Mouse (Mus musculus): ENCODE measurements around the gene Fam168b.

Fam168b gene

DNA sequence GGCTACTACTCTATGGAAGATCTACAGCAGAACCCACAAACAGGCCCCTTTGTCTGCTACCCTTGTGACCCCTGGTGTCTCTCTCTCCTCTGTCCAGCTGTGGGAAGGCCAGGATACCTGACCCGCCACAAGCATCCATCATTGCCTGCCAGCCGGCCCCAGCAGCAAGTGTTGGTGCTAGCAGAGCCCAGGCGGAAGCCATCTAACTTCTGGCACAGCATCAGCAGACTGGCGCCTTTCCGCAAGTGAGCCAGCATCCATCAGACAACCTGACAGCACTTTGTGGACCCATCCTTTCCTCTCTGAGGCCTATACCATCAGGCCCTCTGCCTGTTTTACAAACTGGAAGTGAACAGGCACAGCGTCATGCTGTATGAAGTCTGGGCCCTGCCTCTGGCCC is 31.3 kb downstream of the Fam168b start:
- DNase-seq, result no peak

DNA sequence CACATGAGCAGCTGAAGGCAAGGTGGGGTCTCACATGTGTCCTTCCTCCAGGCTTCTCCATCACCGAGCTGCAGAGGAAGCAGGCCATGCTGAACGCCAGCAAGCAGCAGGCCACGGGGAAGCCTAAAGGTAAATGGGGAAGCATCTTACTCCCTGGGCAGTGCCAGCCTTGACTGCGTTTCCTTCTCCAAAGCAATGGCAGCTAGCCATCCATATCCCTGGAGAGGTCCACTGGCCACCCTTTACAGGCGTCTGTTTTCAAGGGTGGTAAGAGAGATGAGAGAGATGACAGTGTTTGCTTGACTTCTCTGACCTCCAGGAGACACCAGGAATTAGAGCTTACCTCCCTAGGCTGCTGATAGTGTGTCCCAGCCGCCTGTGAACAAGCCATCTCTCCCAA is 31.8 kb downstream of the Fam168b start:
- DNase-seq, result no peak

DNA sequence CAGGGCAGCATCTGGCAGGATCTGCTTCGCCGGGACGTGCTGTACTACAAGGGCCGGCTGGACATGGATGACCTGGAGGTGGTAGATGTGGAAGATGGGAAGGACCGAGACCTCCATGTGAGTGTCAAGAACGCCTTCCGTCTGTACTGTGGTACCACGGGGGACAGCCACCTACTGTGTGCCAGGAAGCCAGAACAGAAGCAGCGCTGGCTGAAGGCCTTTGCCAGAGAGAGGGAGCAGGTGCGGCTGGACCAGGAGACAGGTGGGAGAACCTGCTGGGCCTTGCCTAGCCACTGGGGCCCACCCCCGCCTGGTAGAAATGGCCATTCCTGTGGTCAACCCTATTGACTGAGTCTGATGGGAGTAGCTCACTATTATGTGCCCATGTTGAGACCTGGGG is 32.6 kb downstream of the Fam168b start:
- no peak for DNase-seq

DNA sequence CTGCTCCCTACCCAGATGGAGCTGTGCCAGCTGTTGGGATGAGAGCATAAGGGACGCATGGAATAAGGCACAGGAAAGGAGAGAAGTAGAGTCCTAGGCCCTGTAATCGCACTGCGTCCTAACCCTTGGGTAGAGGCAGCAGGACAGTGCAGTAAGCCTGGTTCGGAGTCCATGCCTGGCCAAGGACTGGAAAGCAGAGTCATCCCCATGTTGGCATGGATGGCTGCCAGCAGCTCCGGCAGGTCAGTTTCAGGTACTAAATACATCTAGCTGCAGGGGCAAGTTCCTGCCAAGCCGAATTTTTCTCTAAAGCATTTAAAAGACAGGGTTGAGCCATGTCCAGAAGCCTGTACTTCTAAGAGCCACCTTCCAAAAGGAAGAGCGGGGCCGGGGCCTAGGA is 34.4 kb downstream of the Fam168b start:
- peak; percentile 38 for DNase-seq

DNA sequence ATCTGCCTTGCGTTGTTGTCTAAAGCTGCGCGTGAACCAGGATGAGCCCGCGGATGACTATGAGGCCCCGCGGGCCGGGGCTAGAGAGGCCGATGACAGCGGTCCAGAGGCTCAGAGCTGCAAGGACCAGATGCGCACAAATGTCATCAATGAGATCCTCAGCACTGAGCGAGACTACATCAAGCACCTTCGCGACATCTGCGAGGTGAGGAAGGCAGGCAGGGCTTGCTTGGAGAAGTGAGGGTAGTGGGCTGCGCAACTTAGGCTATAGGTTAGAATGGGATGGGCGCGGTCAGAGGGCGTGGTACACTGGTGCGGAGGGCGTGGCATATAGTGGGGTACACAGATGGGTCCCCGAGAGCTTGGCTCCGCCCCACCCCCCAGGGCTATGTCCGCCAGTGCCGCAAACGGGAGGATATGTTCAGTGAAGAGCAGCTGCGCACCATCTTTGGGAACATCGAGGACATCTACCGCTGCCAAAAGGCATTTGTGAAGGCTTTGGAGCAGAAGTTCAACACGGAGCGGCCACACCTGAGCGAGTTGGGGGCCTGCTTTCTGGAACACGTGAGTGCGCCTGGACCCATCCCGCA is 36.8 kb downstream of the Fam168b start:
- no peak for DNase-seq

DNA sequence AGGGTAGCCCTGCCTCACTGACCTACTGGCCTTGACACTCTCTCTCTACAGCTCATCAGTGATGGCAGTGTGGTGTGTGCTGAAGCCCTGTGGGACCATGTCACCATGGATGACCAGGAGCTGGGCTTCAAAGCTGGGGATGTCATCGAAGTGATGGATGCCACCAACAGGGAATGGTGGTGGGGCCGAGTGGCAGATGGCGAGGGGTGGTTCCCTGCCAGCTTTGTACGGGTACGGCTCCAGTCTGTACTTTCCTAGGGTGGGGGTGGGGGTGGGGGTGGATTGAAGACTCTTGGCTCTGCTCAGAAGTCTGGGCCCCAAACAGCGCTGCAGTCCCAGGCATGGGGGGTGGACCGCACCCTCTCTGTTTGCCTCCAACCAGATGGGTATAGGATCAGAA is 38.0 kb downstream of the Fam168b start:
- DNase-seq, result no peak

DNA sequence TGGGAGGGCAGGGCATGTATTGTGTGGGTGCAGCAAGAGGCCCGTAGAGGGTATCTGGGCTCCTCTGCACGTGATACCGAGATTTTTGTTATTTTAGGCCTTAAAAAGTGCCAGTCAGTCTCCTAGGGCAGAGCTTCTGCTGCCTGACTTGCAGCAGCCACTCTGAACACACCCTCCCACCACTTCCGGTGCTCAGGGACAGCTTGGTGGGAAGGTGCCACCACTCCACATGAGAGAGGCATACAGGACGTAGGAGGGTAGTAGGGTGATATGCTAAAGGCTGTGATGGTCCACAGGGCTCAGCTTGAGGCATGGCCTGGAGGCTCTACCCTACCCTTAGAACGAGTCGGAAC is 40.6 kb downstream of the Fam168b start:
- DNase-seq, result no peak

DNA sequence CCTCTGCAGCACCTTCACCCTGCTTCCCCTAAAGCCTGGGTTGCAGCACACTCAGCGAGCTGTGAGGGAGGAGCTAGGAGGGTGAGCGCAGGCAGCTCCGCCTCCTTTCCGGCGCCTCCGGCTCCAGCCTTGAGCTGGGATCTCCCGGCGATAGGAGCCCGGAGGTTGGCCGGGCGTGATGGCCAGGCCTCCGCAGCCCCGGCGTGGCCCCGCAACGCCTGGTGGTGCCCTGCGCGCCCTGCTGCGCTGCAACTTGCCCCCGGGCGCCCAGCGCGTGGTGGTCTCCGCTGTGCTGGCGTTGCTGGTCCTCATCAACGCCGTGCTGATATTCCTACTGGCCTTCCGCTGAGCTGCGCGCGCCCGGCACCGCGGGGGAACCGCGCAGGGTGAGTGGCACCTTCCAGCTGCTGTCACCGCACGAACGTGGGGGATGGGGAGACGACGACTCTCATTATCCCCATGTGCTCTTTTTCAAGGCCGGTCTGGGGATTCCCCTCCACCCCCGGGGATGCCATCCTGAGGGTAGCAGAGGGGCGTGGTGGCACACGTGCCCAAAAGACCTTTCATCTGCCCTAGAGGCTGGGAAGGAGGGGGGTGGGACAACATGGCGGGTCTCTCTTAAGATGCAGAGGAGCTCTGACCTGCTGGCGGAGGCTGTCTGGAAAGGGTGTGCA is 41.1 kb downstream of the Fam168b start:
- DNase-seq, result peak; percentile 43

DNA sequence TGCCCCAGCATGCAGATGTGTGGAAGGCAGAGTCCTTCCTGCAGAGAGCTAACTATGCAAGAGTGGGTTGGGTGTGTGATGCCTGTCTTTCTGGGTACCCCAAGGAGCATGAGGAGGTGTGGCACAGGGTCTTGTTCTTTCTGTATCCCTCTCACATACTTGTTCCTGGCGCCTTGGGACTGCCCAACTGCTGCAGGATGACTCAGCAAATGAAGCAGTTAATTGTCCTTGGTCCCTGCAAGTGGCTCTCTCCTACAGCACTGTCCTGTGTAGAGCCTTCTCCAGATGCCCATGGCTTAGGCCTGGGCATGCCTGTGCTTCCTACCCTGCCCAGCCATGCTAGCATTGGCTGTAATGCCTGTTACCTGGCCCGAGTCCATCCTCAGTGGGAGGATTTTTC is 43.7 kb downstream of the Fam168b start:
- no peak for DNase-seq

DNA sequence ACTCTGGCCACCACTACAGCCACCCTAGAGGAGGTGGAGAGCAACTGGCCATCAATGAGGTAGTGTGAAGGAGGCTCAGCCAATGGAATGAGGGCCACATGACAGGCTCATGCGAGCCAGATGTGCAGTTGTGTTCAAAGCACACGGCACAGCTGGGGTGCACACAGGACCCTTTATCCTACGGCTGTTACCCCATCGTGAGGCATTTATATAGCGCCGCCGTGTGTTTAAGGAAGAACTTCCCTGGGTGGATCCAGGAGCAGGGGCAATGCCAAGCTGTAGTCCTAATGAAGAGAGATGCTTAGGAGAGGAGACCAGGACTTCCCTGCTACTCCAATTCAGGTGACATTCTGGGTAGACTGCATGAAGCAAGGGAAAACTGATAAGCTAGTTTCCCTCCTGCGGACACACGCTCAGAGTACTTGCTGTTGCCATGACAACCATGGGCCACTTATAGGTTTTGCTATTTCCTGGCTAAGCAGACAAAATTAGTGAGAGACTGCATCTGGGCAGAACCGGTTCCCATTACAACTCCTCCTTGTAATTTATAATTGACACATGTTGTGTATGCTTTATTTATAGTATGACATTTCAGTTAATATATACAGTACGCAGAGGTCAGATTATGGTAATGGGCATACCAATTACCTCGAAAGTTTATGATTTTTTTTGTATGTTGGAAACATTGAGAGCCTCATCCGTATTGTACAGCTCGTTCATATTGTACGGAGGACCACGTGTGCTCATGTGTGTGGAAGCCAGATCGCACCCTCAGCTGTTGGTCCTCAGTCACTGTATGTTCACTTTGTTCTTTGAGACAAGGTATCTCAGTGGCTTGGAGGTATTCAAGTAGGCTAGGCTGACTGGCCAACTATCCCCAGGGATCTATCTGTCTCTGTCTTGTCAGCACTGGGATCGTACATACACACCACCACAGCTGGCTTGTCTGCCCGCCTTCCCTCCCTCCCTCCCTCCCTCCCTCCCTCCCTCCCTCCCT is 49.3 kb downstream of the Fam168b start:
- DNase-seq, result no peak

DNA sequence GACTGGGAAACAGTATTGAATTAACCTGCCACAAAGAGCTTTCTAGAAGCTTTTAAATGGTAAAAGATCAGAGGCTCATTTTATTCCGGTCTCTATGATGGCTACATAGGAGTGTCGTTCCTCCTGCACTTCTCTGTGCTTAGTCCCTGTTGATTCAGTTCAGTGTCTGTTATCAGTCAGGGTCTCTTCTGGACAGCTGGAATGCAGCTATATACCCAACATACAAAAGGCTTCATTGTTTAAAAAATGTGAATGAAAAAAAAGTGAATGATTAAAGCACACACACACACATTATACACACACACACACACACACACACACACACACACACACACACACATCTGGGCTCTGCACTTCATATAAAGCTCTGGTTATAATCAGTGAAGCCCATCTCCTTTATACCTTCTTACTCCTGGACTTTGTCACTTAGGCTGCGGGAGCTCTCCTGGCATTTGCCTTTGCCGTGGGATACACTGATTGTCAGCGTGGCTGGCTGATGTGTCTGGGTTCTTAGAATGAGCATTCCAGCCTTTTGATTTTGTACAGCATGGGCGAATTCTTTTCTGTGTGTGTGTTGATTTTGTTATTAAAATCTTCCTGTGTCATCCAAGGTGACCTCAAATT is 59.2 kb downstream of the Fam168b start:
- DNase-seq, result no peak

DNA sequence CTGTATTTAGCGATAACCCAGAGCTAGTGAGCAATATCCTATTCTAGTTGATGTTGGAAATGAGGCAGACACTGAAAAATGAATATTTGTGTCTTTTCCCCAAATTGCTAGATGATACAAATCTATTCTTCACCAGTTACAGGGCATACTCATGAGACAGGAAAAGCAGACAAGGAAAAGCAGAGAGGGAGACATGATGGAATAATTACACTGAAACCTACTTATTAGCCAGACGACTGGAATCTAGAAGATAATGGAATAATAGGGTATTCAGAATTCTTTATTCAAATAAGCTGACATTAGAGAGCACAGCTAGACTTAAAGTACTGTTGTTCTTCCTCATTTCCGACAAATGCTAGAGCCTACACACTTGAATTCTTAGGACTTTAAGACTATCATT is 67.0 kb downstream of the Fam168b start:
- DNase-seq, result no peak

DNA sequence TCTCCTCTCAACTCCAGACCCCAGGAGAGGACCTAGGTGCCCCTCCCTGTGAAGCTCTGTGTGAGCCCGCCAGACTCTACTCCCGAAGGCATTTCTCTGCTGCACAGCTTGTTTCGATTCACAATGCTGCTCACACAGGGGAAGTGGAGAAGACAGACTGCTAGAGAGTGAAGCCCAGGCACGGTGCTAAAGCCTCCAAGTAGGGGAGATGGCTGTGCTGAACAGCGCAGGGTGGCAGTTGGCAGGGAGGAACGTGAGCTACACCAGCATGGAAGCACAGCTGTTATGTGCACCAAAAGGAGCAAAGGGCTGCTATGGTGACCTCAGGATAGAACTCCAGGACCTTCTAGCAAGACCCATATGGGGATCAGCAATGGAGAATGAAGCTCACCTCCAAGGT is 74.0 kb downstream of the Fam168b start:
- no peak for DNase-seq

DNA sequence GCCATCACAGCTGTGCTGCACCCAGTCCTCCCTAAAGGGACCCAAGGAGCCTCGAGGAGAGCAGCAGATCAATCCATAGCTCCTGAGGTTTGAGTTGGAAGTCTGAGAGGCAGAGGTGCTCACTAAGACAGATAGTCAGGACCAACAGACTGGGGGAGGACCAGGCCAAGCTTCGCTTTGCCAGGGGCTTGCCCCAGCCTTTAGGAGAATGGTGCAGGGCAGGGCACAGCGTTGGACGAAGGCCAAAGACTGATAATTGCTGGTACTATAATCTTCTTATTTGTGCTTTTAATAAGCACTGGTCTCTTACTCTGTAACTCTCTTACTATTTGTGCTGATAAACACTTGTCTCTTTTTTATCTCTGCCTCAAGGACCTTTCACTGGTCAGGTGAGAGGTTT is 75.0 kb downstream of the Fam168b start:
- DNase-seq, result no peak

DNA sequence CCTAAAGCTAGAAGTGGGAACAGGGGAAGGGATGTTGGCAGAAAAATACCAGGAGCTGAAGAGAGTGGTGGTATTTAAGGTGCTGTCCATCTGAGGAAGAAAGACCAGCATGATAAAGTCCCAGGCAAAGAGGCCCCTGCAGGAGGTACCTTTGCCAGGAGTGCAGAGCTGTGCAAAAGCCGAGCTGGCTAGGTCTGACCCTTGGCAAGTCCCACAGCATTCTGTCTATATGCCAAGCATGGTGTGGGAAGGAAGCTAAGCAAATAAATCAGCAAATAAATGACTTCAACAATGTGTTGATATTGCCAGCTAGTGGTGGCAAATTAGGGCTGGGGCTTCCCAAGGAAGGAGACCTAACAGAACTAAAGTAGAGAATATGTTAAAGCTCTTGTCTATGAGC is 76.0 kb downstream of the Fam168b start:
- no peak for DNase-seq

Measured in kidney, adult 11 months (tissue).